8 mouse cellular contexts compared by ENCODE assay signal in genomic region chr2:114057303-114057853, GRCm38 (mm10). TPM values are rescaled to one million over a fixed set of nuclear protein-coding genes. Genes with fewer than 3 reads are reported as not detected.
DNase-seq lines count a peak whose midpoint lies in the region; ATAC-seq lines count a peak whose summit lies in the region.
"Had no signal": no experiment of that assay in that cellular context is flagged by ENCODE, and none has a peak within 500 bp of the region (broad histone marks: within the 10 kb centered on the region; RNA-seq: fewer than 3 reads in every experiment).

No protein-coding gene starts in this region.

- H3K27me3 ChIP-seq in forebrain, embryonic 16.5 days (replicated peaks; ENCODE audit: control insufficient read depth, insufficient read depth, low read length) = no peaks in the 10 kb centered on the region
- no peaks in the 10 kb centered on the region for H3K27me3 ChIP-seq in hindbrain, embryonic 13.5 days
- H3K27me3 ChIP-seq in midbrain, embryonic 16.5 days (ENCODE audit: control insufficient read depth, insufficient read depth, low read depth, low read length) = no peaks in the 10 kb centered on the region

- H3K4me2 ChIP-seq in forebrain, embryonic 16.5 days (ENCODE audit: low read length) = no peak overlapping the region
- no peak overlapping the region for H3K4me2 ChIP-seq in hindbrain, embryonic 13.5 days
- H3K4me2 ChIP-seq in midbrain, embryonic 16.5 days (ENCODE audit: low read length) = no peak overlapping the region

- no peak overlapping the region for H3K4me3 ChIP-seq in forebrain, embryonic 16.5 days (replicated peaks; ENCODE audit: low read length)
- H3K4me3 ChIP-seq in hindbrain, embryonic 13.5 days = no peak overlapping the region
- no peak overlapping the region for H3K4me3 ChIP-seq in midbrain, embryonic 16.5 days (ENCODE audit: low read depth, low read length)
- H3K4me3 ChIP-seq: megakaryocyte, embryonic 14.5 days had no signal

- H3K9me3 ChIP-seq in forebrain, embryonic 16.5 days (ENCODE audit: control insufficient read depth, low read length) = no peaks in the 10 kb centered on the region
- H3K9me3 ChIP-seq in hindbrain, embryonic 13.5 days = no peaks in the 10 kb centered on the region
- H3K9me3 ChIP-seq in midbrain, embryonic 16.5 days (replicated peaks; ENCODE audit: control insufficient read depth, low read length, poor library complexity, severe bottlenecking) = no peaks in the 10 kb centered on the region
- H3K9me3 ChIP-seq: megakaryocyte, embryonic 14.5 days had no signal

- peaks cover 5% of the 10 kb centered on the region for H3K4me1 ChIP-seq in forebrain, embryonic 16.5 days (replicated peaks; ENCODE audit: control insufficient read depth, insufficient read depth, low read length)
- peaks cover 10% of the 10 kb centered on the region; the same call in 1 of the 2 replicates for H3K4me1 ChIP-seq in hindbrain, embryonic 13.5 days (replicated peaks)
- peaks cover 3% of the 10 kb centered on the region; the same call in 1 of the 2 replicates for H3K4me1 ChIP-seq in midbrain, embryonic 16.5 days (ENCODE audit: control insufficient read depth, insufficient read depth, low read length)

- WGBS in forebrain, embryonic 16.5 days = 24% methylated on average over 10 of the region's 10 CpGs
- 28% methylated on average over 10 of the region's 10 CpGs for WGBS in hindbrain, embryonic 13.5 days
- WGBS in midbrain, embryonic 16.5 days = 17% methylated on average over 10 of the region's 10 CpGs

- ATAC-seq in forebrain, embryonic 16.5 days = peak; percentile 79
- ATAC-seq in hindbrain, embryonic 13.5 days (ENCODE audit: low FRiP score) = 0 out of 2 replicates have a peak, but pooled peaks have one; percentile 21
- ATAC-seq in midbrain, embryonic 16.5 days = peak; percentile 66

- H3K27ac ChIP-seq in forebrain, embryonic 16.5 days (ENCODE audit: low read length) = no peak overlapping the region
- H3K27ac ChIP-seq in hindbrain, embryonic 13.5 days = no peak overlapping the region
- no peak overlapping the region for H3K27ac ChIP-seq in midbrain, embryonic 16.5 days (ENCODE audit: low read length)

- H3K9ac ChIP-seq in forebrain, embryonic 16.5 days (replicated peaks; ENCODE audit: low read depth, low read length) = no peak overlapping the region
- no peak overlapping the region for H3K9ac ChIP-seq in hindbrain, embryonic 13.5 days
- no peak overlapping the region for H3K9ac ChIP-seq in midbrain, embryonic 16.5 days (ENCODE audit: low read depth, low read length)

- H3K36me3 ChIP-seq in forebrain, embryonic 16.5 days (ENCODE audit: control insufficient read depth, insufficient read depth) = no peaks in the 10 kb centered on the region
- H3K36me3 ChIP-seq in hindbrain, embryonic 13.5 days = no peaks in the 10 kb centered on the region
- H3K36me3 ChIP-seq in midbrain, embryonic 16.5 days (ENCODE audit: control insufficient read depth, insufficient read depth, low read length) = no peaks in the 10 kb centered on the region

- DNase-seq in Muller cell, postnatal 12 days (ENCODE audit: inconsistent ontology term) = peak; percentile 55
- peak; percentile 88 for DNase-seq in adrenal gland, adult 2 months
- DNase-seq in urinary bladder, adult 2 months (ENCODE audit: low spot score) = no peak
- no peak for DNase-seq in thymus, adult 18-20 months

RNA-seq across cellular contexts. Expression of gene Actc1, which starts 4.0 kb away (rescaled TPM):
- total RNA-seq in adrenal gland, adult 2 months (2021) = not detected
- polyA plus RNA-seq in adrenal gland, adult 2 months (2012; rRNA removed) = 0.10 and 0.11 TPM in 2 replicates
- polyA plus RNA-seq in forebrain, embryonic 16.5 days (2015; fragmentation: Nextera tagmentation; extraction: Ambion mirVana) = 0.56 and 2.6 TPM in 2 replicates
- polyA plus RNA-seq in hindbrain, embryonic 13.5 days (2015; fragmentation: Nextera tagmentation; extraction: Ambion mirVana) = 44.7 and 51.3 TPM in 2 replicates
- polyA plus RNA-seq in midbrain, embryonic 16.5 days (2015; fragmentation: Nextera tagmentation; extraction: Ambion mirVana) = 0.51 and 0.97 TPM in 2 replicates
- polyA plus RNA-seq in urinary bladder, adult 2 months (2012; rRNA removed) = 376 and 425 TPM in 2 replicates

RNA-seq across cellular contexts. Expression of gene Gjd2, which starts 44.0 kb away (rescaled TPM):
- total RNA-seq in adrenal gland, adult 2 months (2021) = 1 to 10 TPM; 2.7 to 7.0 TPM
- polyA plus RNA-seq in adrenal gland, adult 2 months (2012; rRNA removed) = 2.5 and 3.7 TPM in 2 replicates
- 2.7 and 6.6 TPM in 2 replicates for polyA plus RNA-seq in forebrain, embryonic 16.5 days (2015; fragmentation: Nextera tagmentation; extraction: Ambion mirVana)
- 4.6 and 6.0 TPM in 2 replicates for polyA plus RNA-seq in hindbrain, embryonic 13.5 days (2015; fragmentation: Nextera tagmentation; extraction: Ambion mirVana)
- polyA plus RNA-seq in midbrain, embryonic 16.5 days (2015; fragmentation: Nextera tagmentation; extraction: Ambion mirVana) = 10.5 and 11.9 TPM in 2 replicates
- polyA plus RNA-seq in urinary bladder, adult 2 months (2012; rRNA removed) = not detected in 2 replicates

Comparison
In these comparisons a context has a peak if more than half of its experiments do, and no peak if none do; other contexts are left out.
1. DNase-seq: peak in Muller cell, postnatal 12 days (single experiment) and adrenal gland, adult 2 months (single experiment); none in urinary bladder, adult 2 months (single experiment) and thymus, adult 18-20 months (0 of 2).
2. ATAC-seq: peak in every context shown above with its lines; median percentile 79 in forebrain, embryonic 16.5 days; 66 in midbrain, embryonic 16.5 days; 21 in hindbrain, embryonic 13.5 days.
3. RNA of gene Actc1, which starts 4.0 kb away (polyA plus RNA-seq): 376 to 425 TPM in urinary bladder, adult 2 months and 44.7 to 51.3 TPM in hindbrain, embryonic 13.5 days; 0.51 to 0.97 TPM in midbrain, embryonic 16.5 days, 0.56 to 2.6 TPM in forebrain, embryonic 16.5 days and 0.10 to 0.11 TPM in adrenal gland, adult 2 months; every median in the first group is over 10 times any median in the second.